Mouse (Mus musculus) spleen, postnatal 36 days (tissue): ENCODE measurements at regions not wholly inside any gene's neighbourhood (a gene's known extent, or its start where the extent isn't known, plus 50 kb on each side); places are given as distances from the start of the nearest gene placed in this dataset.

Experiments used
- DNase-seq, 2 experiments: peaks; one replicate each; pipeline ENCODE4 v3.0.0; 2022; ENCODE audit warnings: low spot score in 2 of 2, mixed read lengths in 1 of 2

GRCm38 (mm10) chr6:31107916-31108685, 149.2 kb upstream of the Klf14 start:
- DNase-seq = no peak

GRCm38 (mm10) chr6:31109604-31110003, 150.7 kb upstream of the Klf14 start:
- no peak for DNase-seq

GRCm38 (mm10) chr6:31112293-31113077, 153.6 kb upstream of the Klf14 start:
- no peak for DNase-seq

GRCm38 (mm10) chr6:31113558-31114326, 154.9 kb upstream of the Klf14 start:
- no peak for DNase-seq

- peak; percentile 61 to 62 for DNase-seq
These were observed 155.8 kb upstream of the Klf14 start for GRCm38 (mm10) chr6:31114336-31115335.

- no peak for DNase-seq
These were observed 156.7 kb upstream of the Klf14 start for GRCm38 (mm10) chr6:31115566-31115965.

- no peak for DNase-seq
These were observed 157.5 kb upstream of the Klf14 start for GRCm38 (mm10) chr6:31116365-31116764.

GRCm38 (mm10) chr6:31117666-31118065, 158.8 kb upstream of the Klf14 start:
- DNase-seq = no peak

GRCm38 (mm10) chr6:31121008-31121407, 162.1 kb upstream of the Klf14 start:
- DNase-seq = no peak

- DNase-seq = no peak
These were observed 164.0 kb upstream of the Klf14 start for GRCm38 (mm10) chr6:31122895-31123294.

- no peak for DNase-seq
These were observed 164.6 kb upstream of the Klf14 start for GRCm38 (mm10) chr6:31123342-31123990.

GRCm38 (mm10) chr6:31124076-31124475, 165.2 kb upstream of the Klf14 start:
- no peak for DNase-seq

GRCm38 (mm10) chr6:31124872-31125271, 166.0 kb upstream of the Klf14 start:
- no peak for DNase-seq

- peak; percentile 56 to 70 for DNase-seq
These were observed 166.6 kb upstream of the Klf14 start for GRCm38 (mm10) chr6:31125328-31126118.

GRCm38 (mm10) chr6:31126131-31126871, 167.4 kb upstream of the Klf14 start:
- DNase-seq = peak; percentile 62 to 70

- no peak for DNase-seq
These were observed 170.3 kb upstream of the Klf14 start for GRCm38 (mm10) chr6:31129170-31129569.

GRCm38 (mm10) chr6:31129987-31130386, 171.1 kb upstream of the Klf14 start:
- DNase-seq = no peak

GRCm38 (mm10) chr6:31130522-31130921, 171.6 kb upstream of the Klf14 start:
- DNase-seq = no peak

- no peak for DNase-seq
These were observed 172.8 kb upstream of the Klf14 start for GRCm38 (mm10) chr6:31131716-31132115.
